Mouse (Mus musculus): ENCODE measurements around the gene Gm42878. TPM values are rescaled to one million over a fixed set of nuclear protein-coding genes. Genes with fewer than 3 reads are reported as not detected.

Gm42878 gene
- polyA plus RNA-seq, 1 experiment from 2014 or later = not detected

DNA sequence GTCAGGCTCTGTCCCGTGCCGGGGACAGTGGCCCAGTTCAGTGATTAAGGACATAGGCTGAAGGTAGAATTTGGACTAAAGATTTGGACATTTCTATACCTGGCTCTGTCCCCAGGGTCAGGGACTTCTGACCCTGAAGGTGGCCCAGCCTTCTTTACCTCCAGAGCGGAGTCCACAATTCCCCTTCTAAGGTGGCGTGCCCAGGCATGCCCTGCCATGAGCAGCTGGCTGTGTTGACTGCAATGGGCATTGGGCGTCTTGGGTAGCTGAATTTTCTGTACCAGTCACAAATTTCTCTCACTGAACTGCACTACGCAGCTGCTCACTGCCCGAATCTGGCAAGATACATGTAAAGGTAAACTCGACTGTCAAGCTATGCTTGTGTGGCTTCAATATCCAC, 36.7 kb upstream of the Gm42878 start:
- Histone ChIP-seq H3K4me2 (replicated peaks; ENCODE audit: low read depth) (no peak overlapping the region), H3K9ac (ENCODE audit: low read depth, low read length) (no peak overlapping the region), H3K4me3 (ENCODE audit: low read depth, low read length) (no peak overlapping the region), H3K27ac (ENCODE audit: low read depth, low read length) (no peak overlapping the region), H3K9me3 (ENCODE audit: control insufficient read depth) (no peaks in the 10 kb centered on the region), H3K27me3 (replicated peaks; ENCODE audit: control insufficient read depth, insufficient read depth, low read length) (no peaks in the 10 kb centered on the region), H3K4me1 (replicated peaks; ENCODE audit: control insufficient read depth, insufficient read depth, low read length) (0 out of 2 replicates have a peak, but pooled peaks cover 3% of the 10 kb centered on the region), H3K36me3 (ENCODE audit: control insufficient read depth, insufficient read depth) (peaks cover 30% of the 10 kb centered on the region)
- no peak for ATAC-seq
- 96% methylated on average over 8 of the region's 8 CpGs for WGBS
- TF ChIP-seq CTCF (IDR thresholded peaks at IDR 0.05; ENCODE audit: low read depth) = no peak

DNA sequence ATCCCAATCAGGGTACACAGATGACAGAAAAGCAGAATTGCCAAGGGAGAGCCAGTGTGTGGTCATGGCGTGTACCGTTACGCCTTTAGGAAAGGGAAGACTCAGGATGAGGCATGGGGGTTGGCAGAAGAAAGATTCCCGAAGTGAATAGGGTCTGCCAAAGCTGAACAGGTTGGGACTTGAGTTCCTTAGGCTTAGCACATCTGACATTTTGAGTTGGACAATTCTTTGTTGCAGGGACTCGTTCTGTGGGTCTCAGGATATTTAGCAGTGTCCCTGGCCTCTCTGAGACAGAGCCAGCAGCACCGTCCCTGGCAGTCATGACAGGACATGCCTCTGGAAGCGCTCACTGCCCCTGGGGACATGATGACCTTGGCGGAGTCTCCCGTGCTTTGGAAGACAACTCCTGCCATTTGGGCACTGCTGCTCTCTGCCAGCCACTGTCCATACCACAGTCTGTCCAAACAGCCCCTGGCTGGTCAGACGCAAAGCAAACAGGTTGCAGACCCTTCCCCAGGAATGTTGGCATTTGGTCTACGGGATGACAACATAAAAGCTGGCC, 31.7 kb upstream of the Gm42878 start:
- Histone ChIP-seq H3K4me3 (ENCODE audit: low read depth, low read length) (no peak overlapping the region), H3K36me3 (ENCODE audit: control insufficient read depth, insufficient read depth) (peaks cover 75% of the 10 kb centered on the region), H3K4me1 (replicated peaks; ENCODE audit: control insufficient read depth, insufficient read depth, low read length) (no peaks in the 10 kb centered on the region), H3K4me2 (replicated peaks; ENCODE audit: low read depth) (no peak overlapping the region), H3K27ac (ENCODE audit: low read depth, low read length) (no peak overlapping the region), H3K9me3 (ENCODE audit: control insufficient read depth) (no peaks in the 10 kb centered on the region), H3K9ac (ENCODE audit: low read depth, low read length) (no peak overlapping the region), H3K27me3 (replicated peaks; ENCODE audit: control insufficient read depth, insufficient read depth, low read length) (no peaks in the 10 kb centered on the region)
- no peak for ATAC-seq
- TF ChIP-seq CTCF (IDR thresholded peaks at IDR 0.05; ENCODE audit: low read depth) = no peak
- 84% methylated on average over 11 of the region's 11 CpGs for WGBS

GRCm38 (mm10) chr5:121575867-121576266, 30.6 kb upstream of the Gm42878 start:
- Histone ChIP-seq H3K4me3 (ENCODE audit: low read depth, low read length) (no peak overlapping the region), H3K9me3 (ENCODE audit: control insufficient read depth) (no peaks in the 10 kb centered on the region), H3K4me2 (replicated peaks; ENCODE audit: low read depth) (no peak overlapping the region), H3K27me3 (replicated peaks; ENCODE audit: control insufficient read depth, insufficient read depth, low read length) (no peaks in the 10 kb centered on the region), H3K9ac (ENCODE audit: low read depth, low read length) (no peak overlapping the region), H3K4me1 (replicated peaks; ENCODE audit: control insufficient read depth, insufficient read depth, low read length) (no peaks in the 10 kb centered on the region), H3K36me3 (ENCODE audit: control insufficient read depth, insufficient read depth) (peaks cover 86% of the 10 kb centered on the region), H3K27ac (ENCODE audit: low read depth, low read length) (no peak overlapping the region)
- TF ChIP-seq CTCF (IDR thresholded peaks at IDR 0.05; ENCODE audit: low read depth) = no peak
- 96% methylated on average over 11 of the region's 11 CpGs for WGBS
- no peak for ATAC-seq

GRCm38 (mm10) chr5:121574145-121574544, 28.9 kb upstream of the Gm42878 start:
- Histone ChIP-seq H3K9ac (ENCODE audit: low read depth, low read length) (no peak overlapping the region), H3K36me3 (ENCODE audit: control insufficient read depth, insufficient read depth) (peaks cover 81% of the 10 kb centered on the region), H3K4me3 (ENCODE audit: low read depth, low read length) (no peak overlapping the region), H3K27ac (ENCODE audit: low read depth, low read length) (no peak overlapping the region), H3K9me3 (ENCODE audit: control insufficient read depth) (no peaks in the 10 kb centered on the region), H3K4me2 (replicated peaks; ENCODE audit: low read depth) (no peak overlapping the region), H3K27me3 (replicated peaks; ENCODE audit: control insufficient read depth, insufficient read depth, low read length) (no peaks in the 10 kb centered on the region), H3K4me1 (replicated peaks; ENCODE audit: control insufficient read depth, insufficient read depth, low read length) (no peaks in the 10 kb centered on the region)
- 91% methylated on average over 13 of the region's 13 CpGs for WGBS
- no peak for TF ChIP-seq CTCF (IDR thresholded peaks at IDR 0.05; ENCODE audit: low read depth)
- no peak for ATAC-seq

GRCm38 (mm10) chr5:121570787-121571186, 25.5 kb upstream of the Gm42878 start:
- no peaks in the 10 kb centered on the region for H3K9me3 ChIP-seq (ENCODE audit: control insufficient read depth)
- TF ChIP-seq CTCF (IDR thresholded peaks at IDR 0.05; ENCODE audit: low read depth) = no peak
- H3K27me3 ChIP-seq (replicated peaks; ENCODE audit: control insufficient read depth, insufficient read depth, low read length) = no peaks in the 10 kb centered on the region
- H3K9ac ChIP-seq (ENCODE audit: low read depth, low read length) = no peak overlapping the region
- no peak for ATAC-seq
- H3K36me3 ChIP-seq (ENCODE audit: control insufficient read depth, insufficient read depth) = peaks cover 60% of the 10 kb centered on the region
- 52% methylated on average over 1 of the region's 1 CpGs for WGBS
- no peak overlapping the region for H3K4me3 ChIP-seq (ENCODE audit: low read depth, low read length)
- H3K27ac ChIP-seq (ENCODE audit: low read depth, low read length) = no peak overlapping the region
- no peak overlapping the region for H3K4me2 ChIP-seq (replicated peaks; ENCODE audit: low read depth)
- H3K4me1 ChIP-seq (replicated peaks; ENCODE audit: control insufficient read depth, insufficient read depth, low read length) = no peaks in the 10 kb centered on the region

GRCm38 (mm10) chr5:121569881-121570420, 24.7 kb upstream of the Gm42878 start:
- H3K9me3 ChIP-seq (ENCODE audit: control insufficient read depth) = no peaks in the 10 kb centered on the region
- H3K9ac ChIP-seq (ENCODE audit: low read depth, low read length) = no peak overlapping the region
- H3K27me3 ChIP-seq (replicated peaks; ENCODE audit: control insufficient read depth, insufficient read depth, low read length) = no peaks in the 10 kb centered on the region
- peaks cover 52% of the 10 kb centered on the region for H3K36me3 ChIP-seq (ENCODE audit: control insufficient read depth, insufficient read depth)
- H3K27ac ChIP-seq (ENCODE audit: low read depth, low read length) = no peak overlapping the region
- H3K4me2 ChIP-seq (replicated peaks; ENCODE audit: low read depth) = no peak overlapping the region
- WGBS = 73% methylated on average over 9 of the region's 9 CpGs
- no peak overlapping the region for H3K4me3 ChIP-seq (ENCODE audit: low read depth, low read length)
- TF ChIP-seq CTCF (IDR thresholded peaks at IDR 0.05; ENCODE audit: low read depth) = no peak
- H3K4me1 ChIP-seq (replicated peaks; ENCODE audit: control insufficient read depth, insufficient read depth, low read length) = 0 out of 2 replicates have a peak, but pooled peaks cover 4% of the 10 kb centered on the region
- ATAC-seq = no peak
